ENCODE assay signal across 22 mouse cellular contexts in genomic region chr2:66791629-66792028, GRCm38 (mm10). TPM values are rescaled to one million over a fixed set of nuclear protein-coding genes. Genes with fewer than 3 reads are reported as not detected.
DNase-seq lines count a peak whose midpoint lies in the region; ATAC-seq and TF ChIP-seq lines count a peak whose summit lies in the region.
"Had no signal": no experiment of that assay in that cellular context is flagged by ENCODE, and none has a peak within 500 bp of the region (broad histone marks: within the 10 kb centered on the region; RNA-seq: fewer than 3 reads in every experiment).

No protein-coding gene starts in this region.

- no peak overlapping the region for H3K27ac ChIP-seq in kidney, postnatal 0 days
- no peak overlapping the region for H3K27ac ChIP-seq in lung, embryonic 14.5 days (ENCODE audit: low read depth)
- no peak overlapping the region for H3K27ac ChIP-seq in lung, embryonic 16.5 days (ENCODE audit: low read length)
- H3K27ac ChIP-seq in lung, postnatal 0 days (ENCODE audit: low read length): no peak overlapping the region

- H3K4me1 ChIP-seq in kidney, postnatal 0 days (replicated peaks; ENCODE audit: insufficient read depth, low read length): no peaks in the 10 kb centered on the region
- H3K4me1 ChIP-seq in lung, embryonic 14.5 days (ENCODE audit: insufficient read depth): no peaks in the 10 kb centered on the region
- no peaks in the 10 kb centered on the region; the same call in 1 of the 2 replicates for H3K4me1 ChIP-seq in lung, adult 2 months (ENCODE audit: control insufficient read depth, insufficient read depth, low read length)
- H3K4me1 ChIP-seq in lung, embryonic 16.5 days (replicated peaks; ENCODE audit: control insufficient read depth, insufficient read depth, low read length): no peaks in the 10 kb centered on the region
- H3K4me1 ChIP-seq in lung, postnatal 0 days (ENCODE audit: insufficient read depth, low read depth, low read length): no peaks in the 10 kb centered on the region

- DNase-seq in kidney, postnatal 0 days (ENCODE audit: low spot score): peak; percentile 21
- DNase-seq in kidney, postnatal 25 days: no peak
- peak; percentile 58 for DNase-seq in lung, embryonic 14.5 days
- no peak for DNase-seq in lung, adult 2 months
- DNase-seq in lung, postnatal 25 days (ENCODE audit: low spot score): no peak
- DNase-seq in lung, postnatal 0 days (ENCODE audit: low spot score): peak; percentile 31
- DNase-seq in lung, postnatal 4 days: no peak
- DNase-seq: adrenal gland, adult 2 months; adrenal gland, adult 8-10 months; adrenal gland, postnatal 10 days; adrenal gland, postnatal 14 days; adrenal gland, postnatal 25 days; adrenal gland, postnatal 36 days; B cell, adult 2 months; cerebellum, adult 11 months; cerebellum, adult 11-12 months had no signal

- 70% methylated on average over 1 of the region's 1 CpGs for WGBS in kidney, postnatal 0 days
- 51% methylated on average over 1 of the region's 1 CpGs for WGBS in lung, embryonic 14.5 days
- 49% methylated on average over 1 of the region's 1 CpGs for WGBS in lung, adult 2 months
- WGBS in lung, embryonic 16.5 days: 41% methylated on average over 1 of the region's 1 CpGs
- WGBS in lung, postnatal 0 days: 49% methylated on average over 1 of the region's 1 CpGs

- H3K4me3 ChIP-seq in kidney, postnatal 0 days (replicated peaks; ENCODE audit: low read depth, low read length): no peak overlapping the region
- no peak overlapping the region for H3K4me3 ChIP-seq in lung, embryonic 14.5 days (ENCODE audit: low read depth, low read length)
- H3K4me3 ChIP-seq in lung, adult 2 months (replicated peaks; ENCODE audit: extremely low read depth, low read depth, low read length): no peak overlapping the region
- no peak overlapping the region for H3K4me3 ChIP-seq in lung, embryonic 16.5 days (ENCODE audit: low read length)
- H3K4me3 ChIP-seq in lung, postnatal 0 days (ENCODE audit: low read depth, low read length): no peak overlapping the region

- H3K36me3 ChIP-seq in kidney, postnatal 0 days (ENCODE audit: insufficient read depth, low read length): no peaks in the 10 kb centered on the region
- no peaks in the 10 kb centered on the region for H3K36me3 ChIP-seq in lung, embryonic 14.5 days (ENCODE audit: insufficient read depth)
- no peaks in the 10 kb centered on the region for H3K36me3 ChIP-seq in lung, embryonic 16.5 days (ENCODE audit: control insufficient read depth, insufficient read depth, low read length)
- no peaks in the 10 kb centered on the region for H3K36me3 ChIP-seq in lung, postnatal 0 days (ENCODE audit: insufficient read depth, low read length)
- H3K36me3 ChIP-seq: G1E had no signal

- H3K9ac ChIP-seq in kidney, postnatal 0 days (ENCODE audit: low read depth, low read length): no peak overlapping the region
- H3K9ac ChIP-seq in lung, embryonic 14.5 days: no peak overlapping the region
- no peak overlapping the region for H3K9ac ChIP-seq in lung, embryonic 16.5 days (ENCODE audit: low read length)
- no peak overlapping the region for H3K9ac ChIP-seq in lung, postnatal 0 days (replicated peaks; ENCODE audit: low read depth)

- peak; percentile 45 for TF ChIP-seq EP300 in lung, postnatal 0 days (IDR thresholded peaks at IDR 0.05)

- no peaks in the 10 kb centered on the region for H3K9me3 ChIP-seq in kidney, postnatal 0 days (replicated peaks; ENCODE audit: low read length)
- no peaks in the 10 kb centered on the region for H3K9me3 ChIP-seq in lung, embryonic 14.5 days (ENCODE audit: low read depth, low read length)
- no peaks in the 10 kb centered on the region for H3K9me3 ChIP-seq in lung, embryonic 16.5 days (ENCODE audit: control insufficient read depth, low read length)
- H3K9me3 ChIP-seq in lung, postnatal 0 days (ENCODE audit: low read length): no peaks in the 10 kb centered on the region
- H3K9me3 ChIP-seq: G1E had no signal

- no peak for ATAC-seq in kidney, postnatal 0 days (replicated peaks; ENCODE audit: low FRiP score, low read depth)
- ATAC-seq in lung, embryonic 14.5 days (ENCODE audit: insufficient read depth): no peak; the same call in 1 of the 2 replicates
- ATAC-seq in lung, embryonic 16.5 days (ENCODE audit: low read depth): 0 out of 2 replicates have a peak, but pooled peaks have one; percentile 52
- peak; percentile 56; the same call in 1 of the 2 replicates for ATAC-seq in lung, postnatal 0 days
- ATAC-seq: activated CD4-positive, CD25-positive, alpha-beta regulatory T cell, adult 4 months; CD4-positive, CD25-positive, alpha-beta regulatory T cell, adult 4 months; Patski had no signal

- no peak overlapping the region for H3K4me2 ChIP-seq in kidney, postnatal 0 days (ENCODE audit: low read length)
- H3K4me2 ChIP-seq in lung, embryonic 14.5 days: no peak overlapping the region
- H3K4me2 ChIP-seq in lung, embryonic 16.5 days (ENCODE audit: low read depth, low read length): no peak overlapping the region
- H3K4me2 ChIP-seq in lung, postnatal 0 days (replicated peaks; ENCODE audit: low read depth, low read length): no peak overlapping the region

- no peak for TF ChIP-seq CTCF in kidney, postnatal 0 days (IDR thresholded peaks at IDR 0.05; ENCODE audit: low read depth)
- no peak for TF ChIP-seq CTCF in lung, embryonic 14.5 days (IDR thresholded peaks at IDR 0.05; ENCODE audit: low read depth)
- no peak for TF ChIP-seq CTCF in lung, adult 2 months (IDR thresholded peaks at IDR 0.05; ENCODE audit: insufficient read depth, low read length)
- TF ChIP-seq CTCF in lung, postnatal 0 days (IDR thresholded peaks at IDR 0.05): no peak

- H3K27me3 ChIP-seq in kidney, postnatal 0 days (ENCODE audit: insufficient read depth, low read length): no peaks in the 10 kb centered on the region
- H3K27me3 ChIP-seq in lung, embryonic 14.5 days (ENCODE audit: insufficient read depth, low read length): no peaks in the 10 kb centered on the region
- no peaks in the 10 kb centered on the region for H3K27me3 ChIP-seq in lung, embryonic 16.5 days (ENCODE audit: control insufficient read depth, insufficient read depth, low read depth, low read length)
- no peaks in the 10 kb centered on the region for H3K27me3 ChIP-seq in lung, postnatal 0 days (replicated peaks; ENCODE audit: insufficient read depth, low read length)
- H3K27me3 ChIP-seq: CH12.LX had no signal

- no peak for TF ChIP-seq POLR2A in lung, adult 2 months (IDR thresholded peaks at IDR 0.05; ENCODE audit: borderline replicate concordance, extremely low read depth, low read depth, low read length)

RNA-seq across cellular contexts. Expression of gene Scn7a, which starts 6.9 kb away (rescaled TPM):
- polyA plus RNA-seq in kidney, postnatal 0 days (2015; fragmentation: Nextera tagmentation; extraction: Ambion mirVana): 2.2 and 2.5 TPM in 2 replicates
- polyA plus RNA-seq in lung, embryonic 14.5 days (2014; fragmentation: Nextera tagmentation; extraction: Ambion mirVana): 25.2 and 32.1 TPM in 2 replicates
- 28.4 and 62.1 TPM in 2 replicates for polyA plus RNA-seq in lung, adult 2 months (2012; rRNA removed)
- polyA plus RNA-seq in lung, embryonic 16.5 days (2015; fragmentation: Nextera tagmentation; extraction: Ambion mirVana): 58.9 and 59.3 TPM in 2 replicates
- 78.3 and 120 TPM in 2 replicates for polyA plus RNA-seq in lung, postnatal 0 days (2015; fragmentation: Nextera tagmentation; extraction: Ambion mirVana)
- polyA plus RNA-seq: CD4-positive, CD25-positive, alpha-beta regulatory T cell, adult 4 months; G1E; Patski had no signal

Comparison
In these comparisons a context has a peak if more than half of its experiments do, and no peak if none do; other contexts are left out.
1. ATAC-seq: peak in lung, embryonic 16.5 days (single experiment) and lung, postnatal 0 days (single experiment); none in kidney, postnatal 0 days (single experiment) and lung, embryonic 14.5 days (single experiment).
2. DNase-seq: peak in kidney, postnatal 0 days (single experiment), lung, embryonic 14.5 days (single experiment) and lung, postnatal 0 days (single experiment); none in kidney, postnatal 25 days (0 of 2), lung, adult 2 months (single experiment), lung, postnatal 25 days (single experiment) and lung, postnatal 4 days (0 of 2).